Mouse (Mus musculus) testis, adult 2 months (tissue): Measurements from ENCODE around the gene Mrps34. TPM values are rescaled to one million over a fixed set of nuclear protein-coding genes. Genes with fewer than 3 reads are reported as not detected.

Experiments used
- H3K27ac ChIP-seq: fragments of 200-500 bp; 2 replicates; pipeline ENCODE4 v1.5.1; 2012; ENCODE audit warnings: low read depth, low read length; ENCODE audit not compliant: control insufficient read depth, insufficient read depth
- H3K27me3 ChIP-seq: fragments of 200-500 bp; 2 replicates; pipeline ENCODE4 v1.6.1; 2012; ENCODE audit warnings: mild to moderate bottlenecking, low read length, moderate library complexity; ENCODE audit not compliant: control insufficient read depth, insufficient read depth
- H3K36me3 ChIP-seq: fragments of 200-500 bp; 2 replicates; pipeline ENCODE4 v1.6.1; 2012; ENCODE audit warnings: mild to moderate bottlenecking, low read length; ENCODE audit not compliant: control insufficient read depth, insufficient read depth
- H3K4me1 ChIP-seq: fragments of 200-500 bp; 2 replicates; pipeline ENCODE4 v1.6.1; 2012; ENCODE audit warnings: low read length; ENCODE audit not compliant: control insufficient read depth, insufficient read depth
- H3K4me3 ChIP-seq: fragments of 200-500 bp; 2 replicates; pipeline ENCODE4 v1.5.1; 2012; ENCODE audit warnings: low read depth, mild to moderate bottlenecking, low read length, moderate library complexity, mixed read lengths; ENCODE audit not compliant: control insufficient read depth
- CTCF ChIP-seq: fragments of 200-500 bp; IDR thresholded peaks from 2 replicates; pipeline ENCODE4 v1.5.1; 2012; ENCODE audit warnings: low read depth, mild to moderate bottlenecking, inconsistent platforms, low read length, moderate library complexity; ENCODE audit not compliant: control insufficient read depth, insufficient read depth, insufficient replicate concordance
- POLR2A ChIP-seq: fragments of 200-500 bp; IDR thresholded peaks from 2 replicates; pipeline ENCODE4 v1.6.1; 2012; ENCODE audit warnings: low read depth, mild to moderate bottlenecking, inconsistent platforms, low read length, moderate library complexity; ENCODE audit not compliant: control insufficient read depth
- polyA plus RNA-seq: library from polyadenylated mRNA; depleted of rRNA; stranded (reverse); fragments of >200 nt; gene quantifications from 2 replicates; pipeline ENCODE4 v1.2.3, GENCODE M21; 2012

The Mrps34 gene
- polyA plus RNA-seq, 1 experiment = 45.9 TPM

GRCm38 (mm10) chr17:24867914-24868313, 27.0 kb upstream of the Mrps34 start:
- no peaks in the 10 kb centered on the region; the same call in 1 of the 2 replicates for H3K4me1 ChIP-seq
- no peak overlapping the region for H3K27ac ChIP-seq
- no peak for TF ChIP-seq POLR2A
- TF ChIP-seq CTCF = no peak
- H3K4me3 ChIP-seq = no peak overlapping the region
- H3K36me3 ChIP-seq = no peaks in the 10 kb centered on the region; the same call in 1 of the 2 replicates
- H3K27me3 ChIP-seq = no peaks in the 10 kb centered on the region

GRCm38 (mm10) chr17:24873695-24874404, 21.1 kb upstream of the Mrps34 start:
- Histone ChIP-seq H3K27ac (peak overlapping the region; percentile 70; the same call in 1 of the 2 replicates), H3K4me3 (peak overlapping the region; percentile 90), H3K4me1 (no peaks in the 10 kb centered on the region; the same call in 1 of the 2 replicates), H3K36me3 (no peaks in the 10 kb centered on the region), H3K27me3 (no peaks in the 10 kb centered on the region)
- TF ChIP-seq CTCF (no peak), POLR2A (no peak)

GRCm38 (mm10) chr17:24874405-24874745, 20.5 kb upstream of the Mrps34 start:
- H3K27ac ChIP-seq = peak overlapping the region; percentile 70; the same call in 1 of the 2 replicates
- peak overlapping the region; percentile 90 for H3K4me3 ChIP-seq
- no peaks in the 10 kb centered on the region for H3K36me3 ChIP-seq
- H3K27me3 ChIP-seq = no peaks in the 10 kb centered on the region
- no peaks in the 10 kb centered on the region; the same call in 1 of the 2 replicates for H3K4me1 ChIP-seq
- TF ChIP-seq CTCF (no peak), POLR2A (peak; percentile 44; the same call in 1 of the 2 replicates)

GRCm38 (mm10) chr17:24874989-24875388, 19.9 kb upstream of the Mrps34 start:
- TF ChIP-seq POLR2A (no peak), CTCF (no peak)
- H3K27me3 ChIP-seq = no peaks in the 10 kb centered on the region
- H3K4me3 ChIP-seq = peak overlapping the region; percentile 90
- no peak overlapping the region for H3K27ac ChIP-seq
- H3K36me3 ChIP-seq = no peaks in the 10 kb centered on the region
- no peaks in the 10 kb centered on the region; the same call in 1 of the 2 replicates for H3K4me1 ChIP-seq

- H3K4me3 ChIP-seq = no peak overlapping the region
These were observed 17.4 kb upstream of the Mrps34 start for GRCm38 (mm10) chr17:24877336-24878116.

GRCm38 (mm10) chr17:24878117-24878397, 16.9 kb upstream of the Mrps34 start:
- Histone ChIP-seq H3K27me3 (no peaks in the 10 kb centered on the region), H3K4me1 (no peaks in the 10 kb centered on the region), H3K4me3 (no peak overlapping the region), H3K27ac (no peak overlapping the region), H3K36me3 (no peaks in the 10 kb centered on the region)
- TF ChIP-seq POLR2A (no peak), CTCF (no peak)

More at GRCm38 (mm10) chr17:24877336-24878116, 17.4 kb upstream of the Mrps34 start:
- TF ChIP-seq POLR2A = no peak
- TF ChIP-seq CTCF = no peak
- no peaks in the 10 kb centered on the region for H3K36me3 ChIP-seq
- no peaks in the 10 kb centered on the region for H3K27me3 ChIP-seq
- H3K27ac ChIP-seq = no peak overlapping the region
- H3K4me1 ChIP-seq = no peaks in the 10 kb centered on the region

- no peaks in the 10 kb centered on the region for H3K4me1 ChIP-seq
- H3K36me3 ChIP-seq = no peaks in the 10 kb centered on the region
- no peak overlapping the region for H3K4me3 ChIP-seq
- no peak overlapping the region for H3K27ac ChIP-seq
- H3K27me3 ChIP-seq = no peaks in the 10 kb centered on the region
- TF ChIP-seq POLR2A = no peak
- no peak for TF ChIP-seq CTCF
These were observed 16.4 kb upstream of the Mrps34 start for GRCm38 (mm10) chr17:24878531-24878930.

- Histone ChIP-seq H3K4me3 (no peak overlapping the region), H3K36me3 (no peaks in the 10 kb centered on the region; the same call in 1 of the 2 replicates), H3K27me3 (no peaks in the 10 kb centered on the region), H3K4me1 (peaks cover 6% of the 10 kb centered on the region; the same call in 1 of the 2 replicates), H3K27ac (no peak overlapping the region)
- TF ChIP-seq CTCF (peak; percentile 38; the same call in 1 of the 2 replicates), POLR2A (0 out of 2 replicates have a peak, but pooled peaks have one; percentile 8)
These were observed 13.0 kb upstream of the Mrps34 start for GRCm38 (mm10) chr17:24881738-24882440.
